Mouse (Mus musculus): ENCODE measurements around the gene Enox1. TPM values are rescaled to one million over a fixed set of nuclear protein-coding genes. Genes with fewer than 3 reads are reported as not detected.

Gene Enox1
- polyA plus RNA-seq, 1 experiment, result not detected

DNA sequence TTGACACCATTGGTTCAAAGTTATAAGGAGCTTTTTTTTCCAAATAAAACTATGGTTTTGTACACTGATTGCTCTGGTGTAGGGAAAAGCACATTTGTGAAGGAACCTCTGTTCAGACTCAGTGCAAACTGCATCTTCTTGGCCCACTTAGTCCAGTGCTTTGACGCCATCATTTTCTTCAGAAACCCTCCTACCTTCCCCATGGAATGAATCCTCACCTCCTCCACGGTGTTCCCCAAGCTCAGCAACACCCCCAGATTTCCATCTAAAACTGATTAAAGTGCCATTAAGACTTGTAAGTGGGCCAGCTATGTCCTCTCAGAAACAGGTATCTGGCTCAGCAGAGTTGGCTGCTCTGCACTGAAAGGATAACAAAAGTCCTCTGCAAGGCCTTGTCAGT lies 167.8 kb downstream of the Enox1 start:
- Histone ChIP-seq H3K9me3 (ENCODE audit: control insufficient read depth, low read length) (peaks cover 5% of the 10 kb centered on the region), H3K27me3 (ENCODE audit: control insufficient read depth) (no peaks in the 10 kb centered on the region), H3K36me3 (ENCODE audit: control insufficient read depth) (no peaks in the 10 kb centered on the region), H3K4me1 (ENCODE audit: control insufficient read depth) (no peaks in the 10 kb centered on the region), H3K4me3 (replicated peaks) (no peak overlapping the region)
- TF ChIP-seq GATA1 (IDR thresholded peaks at IDR 0.05; ENCODE audit: low read length), result no peak
- TF ChIP-seq TAL1 (IDR thresholded peaks at IDR 0.05; ENCODE audit: low read length), result no peak

DNA sequence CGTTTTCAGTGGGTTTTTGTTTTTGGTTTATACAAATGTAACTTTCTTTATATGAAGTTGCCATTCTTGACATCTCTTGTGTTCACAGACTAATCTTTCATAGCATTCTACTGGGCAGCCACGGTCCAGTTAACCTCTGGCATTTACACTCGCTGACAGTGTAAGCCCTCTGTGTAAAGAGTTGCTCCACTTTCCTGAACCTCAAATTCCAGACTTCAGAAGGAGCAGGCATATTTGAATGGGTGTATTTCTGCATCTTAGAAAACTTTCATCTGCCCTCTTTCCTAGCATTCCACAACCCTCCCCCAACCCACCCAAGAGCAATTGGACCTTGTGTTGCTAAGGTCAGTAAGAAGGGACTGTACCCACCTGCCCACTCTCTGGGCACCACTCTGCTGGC lies 171.1 kb downstream of the Enox1 start:
- Histone ChIP-seq H3K27me3 (ENCODE audit: control insufficient read depth) (no peaks in the 10 kb centered on the region), H3K4me1 (ENCODE audit: control insufficient read depth) (no peaks in the 10 kb centered on the region), H3K9me3 (ENCODE audit: control insufficient read depth, low read length) (peaks cover 5% of the 10 kb centered on the region), H3K4me3 (replicated peaks) (no peak overlapping the region), H3K36me3 (ENCODE audit: control insufficient read depth) (no peaks in the 10 kb centered on the region)
- TF ChIP-seq TAL1 (IDR thresholded peaks at IDR 0.05; ENCODE audit: low read length) (no peak), GATA1 (IDR thresholded peaks at IDR 0.05; ENCODE audit: low read length) (no peak)

DNA sequence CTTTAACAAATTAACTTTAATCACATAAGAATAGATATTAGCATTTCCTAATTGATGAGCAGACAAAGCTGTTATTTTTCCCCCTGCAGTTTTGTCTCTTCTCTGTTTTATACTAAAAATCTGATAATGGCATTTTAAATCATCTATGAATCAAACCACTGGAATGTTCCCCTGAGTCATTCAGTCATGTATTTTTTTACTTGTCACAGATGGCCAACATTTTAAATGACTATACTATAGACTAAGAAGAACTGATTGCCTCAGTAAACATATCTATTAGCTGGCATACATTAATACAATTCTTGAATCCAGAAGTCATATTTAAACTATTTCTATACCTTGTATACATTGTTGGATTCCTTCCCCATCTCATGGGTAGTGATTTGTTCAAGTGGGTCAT lies 173.2 kb downstream of the Enox1 start:
- peaks cover 5% of the 10 kb centered on the region for H3K9me3 ChIP-seq (ENCODE audit: control insufficient read depth, low read length)
- TF ChIP-seq TAL1 (IDR thresholded peaks at IDR 0.05; ENCODE audit: low read length) (no peak), GATA1 (IDR thresholded peaks at IDR 0.05; ENCODE audit: low read length) (no peak)
- H3K4me3 ChIP-seq (replicated peaks), result no peak overlapping the region

DNA sequence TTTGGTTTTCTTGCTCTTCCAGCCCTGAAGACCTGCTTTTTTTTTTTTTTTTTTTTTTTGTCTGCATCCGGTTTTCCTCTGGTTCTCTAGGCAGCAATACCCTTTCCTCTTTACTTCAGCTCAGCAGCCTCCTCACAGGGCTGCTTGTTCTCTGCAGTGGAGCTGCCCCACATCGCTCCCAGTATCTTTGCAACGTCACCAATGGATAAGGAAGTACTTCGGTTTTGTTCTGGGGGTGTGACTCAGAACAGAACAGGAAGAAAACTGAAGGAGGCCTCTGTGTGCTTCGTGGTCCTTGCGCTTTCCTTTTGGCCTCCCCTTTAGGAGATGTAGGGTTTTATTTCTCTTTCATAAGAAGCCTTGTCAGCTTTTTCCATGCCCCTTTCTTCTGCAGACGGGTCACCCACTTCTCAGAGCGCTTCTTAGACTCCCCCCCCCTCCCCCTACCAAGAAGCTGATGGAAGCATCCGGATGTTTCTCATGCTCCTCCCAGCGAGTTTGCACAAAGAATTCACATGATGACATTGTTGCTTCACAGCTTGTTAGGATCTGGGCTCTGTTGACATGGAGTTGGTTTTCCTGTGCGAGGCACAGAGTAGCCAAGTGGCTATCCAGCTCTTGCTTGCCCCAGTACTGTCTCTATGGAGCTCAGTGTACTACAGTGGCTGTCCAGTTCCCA lies 187.2 kb downstream of the Enox1 start:
- no peaks in the 10 kb centered on the region for H3K36me3 ChIP-seq (ENCODE audit: control insufficient read depth)
- no peaks in the 10 kb centered on the region for H3K4me1 ChIP-seq (ENCODE audit: control insufficient read depth)
- peaks cover 9% of the 10 kb centered on the region for H3K9me3 ChIP-seq (ENCODE audit: control insufficient read depth, low read length)
- TF ChIP-seq TAL1 (IDR thresholded peaks at IDR 0.05; ENCODE audit: low read length), result no peak
- TF ChIP-seq GATA1 (IDR thresholded peaks at IDR 0.05; ENCODE audit: low read length), result no peak
- no peaks in the 10 kb centered on the region for H3K27me3 ChIP-seq (ENCODE audit: control insufficient read depth)
- no peak overlapping the region for H3K4me3 ChIP-seq (replicated peaks)

More for the DNA sequence above, 173.2 kb downstream of the Enox1 start:
- Histone ChIP-seq H3K4me1 (ENCODE audit: control insufficient read depth) (no peaks in the 10 kb centered on the region), H3K36me3 (ENCODE audit: control insufficient read depth) (no peaks in the 10 kb centered on the region), H3K27me3 (ENCODE audit: control insufficient read depth) (no peaks in the 10 kb centered on the region)

DNA sequence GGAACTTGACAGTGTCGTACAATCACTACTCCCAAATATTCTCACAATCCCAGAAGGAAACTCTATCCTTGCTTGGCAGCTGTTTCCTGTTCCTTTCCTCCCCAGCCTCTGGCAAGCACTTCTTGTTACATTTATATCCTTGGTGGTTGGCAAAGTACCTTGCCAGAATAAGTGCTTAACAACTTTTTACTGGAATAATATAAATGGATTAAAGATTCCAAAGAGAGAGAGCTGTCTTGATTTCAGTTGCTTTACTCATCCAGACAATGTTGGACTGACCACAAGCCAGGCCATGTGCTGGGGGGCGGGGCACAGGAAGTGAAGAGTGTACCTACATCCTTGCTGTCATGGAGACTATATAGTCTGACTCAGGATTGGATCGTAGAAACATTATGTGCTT lies 189.7 kb downstream of the Enox1 start:
- TF ChIP-seq GATA1 (IDR thresholded peaks at IDR 0.05; ENCODE audit: low read length) (no peak), TAL1 (IDR thresholded peaks at IDR 0.05; ENCODE audit: low read length) (no peak)
- H3K36me3 ChIP-seq (ENCODE audit: control insufficient read depth), result no peaks in the 10 kb centered on the region
- H3K27me3 ChIP-seq (ENCODE audit: control insufficient read depth), result no peaks in the 10 kb centered on the region
- H3K4me3 ChIP-seq (replicated peaks), result no peak overlapping the region
- peaks cover 11% of the 10 kb centered on the region for H3K9me3 ChIP-seq (ENCODE audit: control insufficient read depth, low read length)
- H3K4me1 ChIP-seq (ENCODE audit: control insufficient read depth), result no peaks in the 10 kb centered on the region

DNA sequence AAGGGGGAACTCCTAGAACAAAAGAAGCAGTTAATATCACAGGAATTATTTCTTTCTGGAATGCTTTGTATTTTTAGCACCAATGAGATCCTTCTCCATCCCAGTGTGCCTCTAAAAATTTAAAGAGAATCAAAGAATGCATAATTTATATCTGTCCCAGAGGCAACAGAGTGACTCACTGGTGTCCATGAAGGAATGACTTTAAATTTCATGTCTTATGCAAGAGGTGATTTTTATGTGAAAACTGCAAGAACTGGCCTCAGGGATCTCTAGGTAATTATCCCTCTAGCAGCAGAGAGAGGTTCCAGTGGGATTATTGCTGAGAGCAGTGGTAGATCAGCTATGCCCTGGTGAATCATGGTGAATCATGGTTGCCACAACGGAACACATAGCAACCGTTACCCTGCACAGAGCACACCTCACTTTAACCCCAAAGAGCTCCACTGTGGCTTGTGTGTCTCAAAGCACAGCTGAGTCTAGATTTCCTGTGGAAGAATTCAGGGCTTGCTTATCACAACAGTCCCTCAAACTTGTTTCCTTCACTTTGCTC lies 195.3 kb downstream of the Enox1 start:
- Histone ChIP-seq H3K36me3 (ENCODE audit: control insufficient read depth) (no peaks in the 10 kb centered on the region), H3K27me3 (ENCODE audit: control insufficient read depth) (no peaks in the 10 kb centered on the region), H3K9me3 (ENCODE audit: control insufficient read depth, low read length) (peaks cover 8% of the 10 kb centered on the region), H3K4me1 (ENCODE audit: control insufficient read depth) (no peaks in the 10 kb centered on the region), H3K4me3 (replicated peaks) (no peak overlapping the region)
- TF ChIP-seq GATA1 (IDR thresholded peaks at IDR 0.05; ENCODE audit: low read length) (no peak), TAL1 (IDR thresholded peaks at IDR 0.05; ENCODE audit: low read length) (no peak)

DNA sequence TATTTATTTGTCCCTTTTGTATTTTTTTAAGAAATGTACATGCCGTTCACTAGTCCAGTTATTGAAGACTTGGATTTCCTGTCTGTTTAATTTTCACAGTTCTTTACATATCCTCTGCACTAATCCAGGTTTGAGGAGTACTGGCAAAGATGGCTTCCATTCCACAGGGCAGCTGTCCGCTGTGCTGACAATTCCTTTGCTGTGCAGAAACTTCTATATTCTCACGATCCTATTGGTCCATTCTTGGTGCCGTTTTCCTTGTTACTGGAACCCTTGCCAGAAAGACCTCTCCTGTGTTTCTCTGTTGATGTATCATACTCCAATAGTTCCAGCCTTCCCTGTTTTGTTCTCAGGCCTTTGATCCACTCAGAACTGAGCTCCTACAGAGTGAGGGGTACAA lies 206.1 kb downstream of the Enox1 start:
- no peaks in the 10 kb centered on the region for H3K4me1 ChIP-seq (ENCODE audit: control insufficient read depth)
- no peak overlapping the region for H3K4me3 ChIP-seq (replicated peaks)
- TF ChIP-seq GATA1 (IDR thresholded peaks at IDR 0.05; ENCODE audit: low read length) (no peak), TAL1 (IDR thresholded peaks at IDR 0.05; ENCODE audit: low read length) (no peak)
- H3K27me3 ChIP-seq (ENCODE audit: control insufficient read depth), result no peaks in the 10 kb centered on the region
- no peaks in the 10 kb centered on the region for H3K36me3 ChIP-seq (ENCODE audit: control insufficient read depth)
- no peaks in the 10 kb centered on the region for H3K9me3 ChIP-seq (ENCODE audit: control insufficient read depth, low read length)

DNA sequence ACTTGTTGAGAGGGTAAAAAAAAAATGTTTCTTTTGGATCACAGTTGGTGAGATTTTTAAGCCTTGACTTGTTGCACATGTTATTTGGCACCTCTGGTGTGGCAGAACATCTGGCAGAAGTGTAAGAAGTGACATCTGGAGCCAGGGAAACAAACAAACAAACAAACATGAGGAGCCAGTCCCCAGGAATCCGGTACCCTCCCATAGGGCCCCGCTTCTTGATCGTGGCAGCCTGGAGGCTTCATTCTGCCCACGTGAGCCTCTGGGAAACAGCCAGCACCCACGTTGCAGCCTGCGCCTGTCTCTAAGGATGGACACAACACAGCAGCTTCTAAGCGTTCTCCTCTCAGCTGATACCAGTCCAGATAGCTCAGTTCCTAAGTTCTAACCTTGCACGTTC lies 211.8 kb downstream of the Enox1 start:
- Histone ChIP-seq H3K4me1 (ENCODE audit: control insufficient read depth) (no peaks in the 10 kb centered on the region), H3K27me3 (ENCODE audit: control insufficient read depth) (no peaks in the 10 kb centered on the region), H3K4me3 (replicated peaks) (no peak overlapping the region), H3K36me3 (ENCODE audit: control insufficient read depth) (no peaks in the 10 kb centered on the region), H3K9me3 (ENCODE audit: control insufficient read depth, low read length) (no peaks in the 10 kb centered on the region)
- TF ChIP-seq TAL1 (IDR thresholded peaks at IDR 0.05; ENCODE audit: low read length), result no peak

DNA sequence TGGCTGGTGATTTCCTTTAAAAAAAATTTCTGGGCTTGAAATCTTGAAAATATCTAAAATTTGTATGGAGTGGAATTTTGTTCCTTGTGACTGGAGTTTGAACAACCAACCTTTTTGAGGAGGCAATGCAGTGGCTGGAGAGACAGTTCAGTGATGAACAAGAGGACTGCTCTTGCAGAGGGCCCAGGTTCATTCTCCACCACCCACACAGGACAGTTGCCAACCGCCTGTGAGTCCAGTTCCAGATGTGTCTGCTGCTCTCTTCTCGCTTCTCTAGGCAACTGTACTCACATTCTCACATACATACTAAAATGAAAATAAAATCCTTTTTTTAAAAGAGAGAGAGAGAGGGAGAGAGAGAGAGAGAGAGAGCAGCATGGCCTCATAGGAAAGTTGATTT lies 212.5 kb downstream of the Enox1 start:
- H3K4me3 ChIP-seq (replicated peaks), result no peak overlapping the region
- no peaks in the 10 kb centered on the region for H3K4me1 ChIP-seq (ENCODE audit: control insufficient read depth)
- H3K9me3 ChIP-seq (ENCODE audit: control insufficient read depth, low read length), result no peaks in the 10 kb centered on the region
- no peaks in the 10 kb centered on the region for H3K36me3 ChIP-seq (ENCODE audit: control insufficient read depth)
- no peaks in the 10 kb centered on the region for H3K27me3 ChIP-seq (ENCODE audit: control insufficient read depth)
- TF ChIP-seq GATA1 (IDR thresholded peaks at IDR 0.05; ENCODE audit: low read length) (no peak), TAL1 (IDR thresholded peaks at IDR 0.05; ENCODE audit: low read length) (no peak)

DNA sequence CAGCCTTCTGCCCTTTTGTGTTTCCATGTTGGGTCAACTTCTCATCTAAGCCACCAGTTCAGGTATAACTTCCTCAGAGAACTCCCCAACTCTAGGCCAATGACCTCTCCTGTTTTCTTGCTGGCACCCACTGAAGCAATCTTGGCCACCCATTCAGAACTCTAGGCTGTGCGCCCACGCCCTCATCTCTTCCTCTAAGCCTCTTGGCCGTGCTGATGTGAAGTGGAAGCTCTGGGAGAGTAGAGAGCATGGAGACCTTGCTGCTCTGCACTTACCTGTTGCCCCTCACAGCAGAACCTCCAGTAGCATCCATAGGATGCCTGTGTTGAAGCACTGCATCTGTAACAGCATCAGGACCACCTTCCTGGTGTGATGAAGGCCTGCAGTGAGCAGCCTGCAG lies 214.0 kb downstream of the Enox1 start:
- TF ChIP-seq GATA1 (IDR thresholded peaks at IDR 0.05; ENCODE audit: low read length), result no peak
- no peak for TF ChIP-seq TAL1 (IDR thresholded peaks at IDR 0.05; ENCODE audit: low read length)
- H3K4me1 ChIP-seq (ENCODE audit: control insufficient read depth), result no peaks in the 10 kb centered on the region
- H3K36me3 ChIP-seq (ENCODE audit: control insufficient read depth), result no peaks in the 10 kb centered on the region
- H3K4me3 ChIP-seq (replicated peaks), result no peak overlapping the region
- H3K9me3 ChIP-seq (ENCODE audit: control insufficient read depth, low read length), result no peaks in the 10 kb centered on the region
- H3K27me3 ChIP-seq (ENCODE audit: control insufficient read depth), result no peaks in the 10 kb centered on the region
